Mouse (Mus musculus) cortical plate, adult 2 months (tissue): ENCODE data around the gene Vasn.

Experiments
- CTCF ChIP-seq: fragments of 200-500 bp; IDR thresholded peaks from 2 replicates; pipeline ENCODE4 v1.5.1; 2011; ENCODE audit warnings: mild to moderate bottlenecking, control low read depth, low read length; ENCODE audit not compliant: insufficient read depth; ENCODE audit errors: extremely low read depth
- POLR2A ChIP-seq: fragments of 200-500 bp; IDR thresholded peaks from 2 replicates; pipeline ENCODE4 v1.6.1; 2011; ENCODE audit warnings: mild to moderate bottlenecking, low read length, control low read depth; ENCODE audit not compliant: insufficient read depth; ENCODE audit errors: extremely low read depth

- no peak for TF ChIP-seq CTCF
- TF ChIP-seq POLR2A = no peak
Observed at GRCm38 (mm10) chr16:4654706-4655105, 15.0 kb downstream of the Vasn start.
